Mouse (Mus musculus) urinary bladder, postnatal 10 days (tissue): ENCODE results near the gene Tent4a.
"Not testable (repeated sequence)": the region's sequence is repeated elsewhere in the genome, so short reads cannot be mapped to it uniquely, and the experiment has no call there.

Experiments used
- DNase-seq: peaks from one replicate; pipeline ENCODE4 v3.0.0; 2022; ENCODE audit warnings: low spot score

The Tent4a gene

GRCm38 (mm10) chr13:69534334-69534653, at the start of gene Tent4a:
Gene Tent4a, minus strand, starts transcription at chr13:69534617.
- DNase-seq = no peak

GRCm38 (mm10) chr13:69583591-69583990, 49.2 kb upstream of the Tent4a start:
- DNase-seq = no peak

- no peak for DNase-seq
These were observed 48.0 kb upstream of the Tent4a start for GRCm38 (mm10) chr13:69582411-69582810.

- no peak for DNase-seq
These were observed 42.9 kb upstream of the Tent4a start for GRCm38 (mm10) chr13:69577181-69577834.

GRCm38 (mm10) chr13:69576676-69577075, 42.3 kb upstream of the Tent4a start:
- no peak for DNase-seq

- no peak for DNase-seq
These were observed 38.2 kb upstream of the Tent4a start for GRCm38 (mm10) chr13:69572594-69572993.

GRCm38 (mm10) chr13:69569201-69569600, 34.8 kb upstream of the Tent4a start:
- DNase-seq = no peak

- not testable (repeated sequence) for DNase-seq
These were observed 31.0 kb upstream of the Tent4a start for GRCm38 (mm10) chr13:69565401-69565800.

- DNase-seq = no peak
These were observed 30.2 kb upstream of the Tent4a start for GRCm38 (mm10) chr13:69564573-69564972.

- no peak for DNase-seq
These were observed 29.5 kb upstream of the Tent4a start for GRCm38 (mm10) chr13:69563905-69564304.

GRCm38 (mm10) chr13:69562654-69563574, 28.5 kb upstream of the Tent4a start:
- no peak for DNase-seq

- no peak for DNase-seq
These were observed 27.6 kb upstream of the Tent4a start for GRCm38 (mm10) chr13:69562004-69562403.

GRCm38 (mm10) chr13:69559291-69559961, 25.0 kb upstream of the Tent4a start:
- no peak for DNase-seq

- DNase-seq = no peak
These were observed 23.8 kb upstream of the Tent4a start for GRCm38 (mm10) chr13:69558098-69558660.

GRCm38 (mm10) chr13:69556728-69557127, 22.3 kb upstream of the Tent4a start:
- no peak for DNase-seq

- no peak for DNase-seq
These were observed 21.6 kb upstream of the Tent4a start for GRCm38 (mm10) chr13:69555957-69556482.

- no peak for DNase-seq
These were observed 20.6 kb upstream of the Tent4a start for GRCm38 (mm10) chr13:69555045-69555444.

- DNase-seq = no peak
These were observed 19.8 kb upstream of the Tent4a start for GRCm38 (mm10) chr13:69554255-69554654.

GRCm38 (mm10) chr13:69553024-69553423, 18.6 kb upstream of the Tent4a start:
- no peak for DNase-seq

- DNase-seq = no peak
These were observed 16.4 kb upstream of the Tent4a start for GRCm38 (mm10) chr13:69550831-69551230.

- no peak for DNase-seq
These were observed 15.6 kb upstream of the Tent4a start for GRCm38 (mm10) chr13:69549980-69550379.

- DNase-seq = no peak
These were observed 13.2 kb upstream of the Tent4a start for GRCm38 (mm10) chr13:69547488-69548180.
